Mouse (Mus musculus): ENCODE measurements around the gene Fam170b.

Gene Fam170b

GRCm38 (mm10) chr14:32833847-32834246, at the start of gene Fam170b:
Gene Fam170b (plus strand): TSS chr14:32833962.
- Histone ChIP-seq H3K4me3 (replicated peaks; ENCODE audit: low read length) (no peak within 1 kb of the TSS), H3K9me3 (ENCODE audit: low read length) (no peaks in the 10 kb centered on the region), H3K4me1 (replicated peaks; ENCODE audit: low read depth, low read length) (peaks cover 19% of the 10 kb centered on the region), H3K36me3 (ENCODE audit: insufficient read depth, low read length) (no peaks in the 10 kb centered on the region), H3K27me3 (ENCODE audit: insufficient read depth, low read length) (peaks cover 49% of the 10 kb centered on the region)
- no peak for TF ChIP-seq CTCF (conservative IDR thresholded peaks at IDR 0.05; ENCODE audit: low read length)
- TF ChIP-seq NANOG (IDR thresholded peaks at IDR 0.05; ENCODE audit: borderline replicate concordance, low read length) = no peak
- no peak for TF ChIP-seq POU5F1 (IDR thresholded peaks at IDR 0.05; ENCODE audit: borderline replicate concordance, low read length)

DNA sequence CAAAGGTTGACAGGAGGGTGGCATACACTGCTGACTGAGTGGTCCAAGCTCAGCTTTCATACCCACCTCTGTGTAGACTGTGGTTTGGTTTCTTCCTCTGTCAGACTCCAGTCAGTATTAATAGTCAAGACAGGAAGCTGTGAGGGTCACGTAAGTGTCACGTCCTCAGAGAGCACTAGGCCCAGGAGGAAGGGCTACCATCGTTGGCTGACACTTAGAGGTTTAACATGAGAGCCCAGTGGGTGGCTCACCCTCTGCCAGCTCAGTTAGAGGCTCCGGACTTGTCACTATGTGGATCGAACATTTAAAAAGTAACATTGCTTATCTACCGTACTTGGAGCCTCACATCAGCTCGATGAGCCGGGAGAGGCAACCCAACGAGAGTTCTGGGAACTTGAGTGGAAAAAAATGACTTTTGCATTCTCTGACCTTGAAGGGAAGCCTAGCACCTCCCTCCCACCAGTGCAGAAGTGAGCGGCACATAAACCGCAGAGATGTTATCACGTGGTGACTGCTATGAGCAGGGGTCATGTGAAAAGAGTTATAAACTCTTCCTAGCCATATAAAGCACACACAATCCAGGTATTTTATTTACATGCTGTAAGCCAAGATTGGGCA, 49.5 kb upstream of the Fam170b start:
- Histone ChIP-seq H3K4me1 (replicated peaks; ENCODE audit: low read depth, low read length) (no peaks in the 10 kb centered on the region; the same call in 1 of the 2 replicates), H3K36me3 (ENCODE audit: insufficient read depth, low read length) (no peaks in the 10 kb centered on the region), H3K4me3 (replicated peaks; ENCODE audit: low read length) (no peak overlapping the region), H3K9me3 (ENCODE audit: low read length) (no peaks in the 10 kb centered on the region), H3K27me3 (ENCODE audit: insufficient read depth, low read length) (peaks cover 15% of the 10 kb centered on the region)
- no peak for TF ChIP-seq NANOG (IDR thresholded peaks at IDR 0.05; ENCODE audit: borderline replicate concordance, low read length)
- no peak for TF ChIP-seq POU5F1 (IDR thresholded peaks at IDR 0.05; ENCODE audit: borderline replicate concordance, low read length)
- no peak for TF ChIP-seq CTCF (conservative IDR thresholded peaks at IDR 0.05; ENCODE audit: low read length)

GRCm38 (mm10) chr14:32784748-32785134, 49.0 kb upstream of the Fam170b start:
- H3K9me3 ChIP-seq (ENCODE audit: low read length) = no peaks in the 10 kb centered on the region
- no peak overlapping the region for H3K4me3 ChIP-seq (replicated peaks; ENCODE audit: low read length)
- peaks cover 15% of the 10 kb centered on the region for H3K27me3 ChIP-seq (ENCODE audit: insufficient read depth, low read length)
- H3K4me1 ChIP-seq (replicated peaks; ENCODE audit: low read depth, low read length) = no peaks in the 10 kb centered on the region; the same call in 1 of the 2 replicates
- H3K36me3 ChIP-seq (ENCODE audit: insufficient read depth, low read length) = no peaks in the 10 kb centered on the region
- TF ChIP-seq NANOG (IDR thresholded peaks at IDR 0.05; ENCODE audit: borderline replicate concordance, low read length) = no peak
- TF ChIP-seq POU5F1 (IDR thresholded peaks at IDR 0.05; ENCODE audit: borderline replicate concordance, low read length) = no peak
- TF ChIP-seq CTCF (conservative IDR thresholded peaks at IDR 0.05; ENCODE audit: low read length) = no peak

DNA sequence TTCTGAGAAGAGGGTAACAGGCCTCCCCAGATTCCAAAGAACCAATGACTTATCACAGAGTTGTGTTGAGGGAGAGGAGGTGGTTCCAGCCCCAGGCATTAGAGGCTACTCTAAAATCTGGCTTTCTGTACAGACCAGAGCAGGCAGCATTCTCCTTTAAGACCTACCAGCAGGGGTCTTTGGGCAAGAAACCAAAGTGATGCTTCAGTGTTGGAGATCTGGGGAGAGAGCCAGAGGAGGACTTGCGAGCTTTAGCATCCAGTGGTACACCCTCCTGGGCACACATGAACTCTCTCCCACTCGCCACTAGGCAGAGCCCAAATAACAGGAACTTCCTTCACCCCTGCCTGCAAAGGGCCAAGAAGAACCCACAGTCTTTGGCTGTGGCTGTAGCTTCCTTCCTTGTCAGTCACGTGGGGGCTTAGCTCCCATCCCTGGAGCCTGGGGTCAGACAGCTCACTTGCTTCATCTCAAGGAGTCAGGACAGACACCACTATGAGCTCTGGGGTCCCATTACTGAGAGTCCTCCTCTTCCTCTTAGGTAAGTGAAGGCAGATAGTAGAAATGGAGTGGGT, 48.1 kb upstream of the Fam170b start, which contains the start of gene Tmem273:
Tmem273 (plus strand) TSS at position 408 of the 575 bp plus-strand sequence.
- H3K27me3 ChIP-seq (ENCODE audit: insufficient read depth, low read length) = peaks cover 15% of the 10 kb centered on the region
- H3K36me3 ChIP-seq (ENCODE audit: insufficient read depth, low read length) = no peaks in the 10 kb centered on the region
- H3K4me1 ChIP-seq (replicated peaks; ENCODE audit: low read depth, low read length) = no peaks in the 10 kb centered on the region; the same call in 1 of the 2 replicates
- no peaks in the 10 kb centered on the region for H3K9me3 ChIP-seq (ENCODE audit: low read length)
- H3K4me3 ChIP-seq (replicated peaks; ENCODE audit: low read length) = no peak within 1 kb of the TSS
- no peak for TF ChIP-seq CTCF (conservative IDR thresholded peaks at IDR 0.05; ENCODE audit: low read length)
- TF ChIP-seq NANOG (IDR thresholded peaks at IDR 0.05; ENCODE audit: borderline replicate concordance, low read length) = no peak
- TF ChIP-seq POU5F1 (IDR thresholded peaks at IDR 0.05; ENCODE audit: borderline replicate concordance, low read length) = no peak

DNA sequence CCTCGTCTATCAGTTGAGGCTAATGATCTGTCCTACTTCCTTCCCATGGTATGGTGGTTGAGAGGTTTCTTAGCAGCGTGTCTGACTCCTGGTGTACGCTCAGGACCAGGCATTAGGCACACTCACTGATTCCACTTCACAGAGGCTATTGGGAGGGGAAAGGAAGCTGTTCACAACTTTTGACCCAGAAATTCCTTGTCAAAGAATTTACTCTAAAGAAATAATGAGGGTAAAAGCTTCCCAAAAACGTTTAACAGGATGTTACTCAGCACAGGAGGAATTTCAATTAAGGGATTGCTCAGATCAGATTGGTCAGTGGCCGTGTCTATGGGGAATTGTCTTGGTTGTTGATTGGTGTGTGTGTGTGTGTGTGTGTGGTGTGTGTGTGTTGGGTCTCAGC, 46.1 kb upstream of the Fam170b start:
- Histone ChIP-seq H3K4me1 (replicated peaks; ENCODE audit: low read depth, low read length) (no peaks in the 10 kb centered on the region; the same call in 1 of the 2 replicates), H3K27me3 (ENCODE audit: insufficient read depth, low read length) (peaks cover 15% of the 10 kb centered on the region), H3K36me3 (ENCODE audit: insufficient read depth, low read length) (no peaks in the 10 kb centered on the region), H3K9me3 (ENCODE audit: low read length) (no peaks in the 10 kb centered on the region), H3K4me3 (replicated peaks; ENCODE audit: low read length) (no peak overlapping the region)
- TF ChIP-seq POU5F1 (IDR thresholded peaks at IDR 0.05; ENCODE audit: borderline replicate concordance, low read length) = no peak
- no peak for TF ChIP-seq CTCF (conservative IDR thresholded peaks at IDR 0.05; ENCODE audit: low read length)
- TF ChIP-seq NANOG (IDR thresholded peaks at IDR 0.05; ENCODE audit: borderline replicate concordance, low read length) = no peak

GRCm38 (mm10) chr14:32796375-32796774, 37.4 kb upstream of the Fam170b start:
- H3K9me3 ChIP-seq (ENCODE audit: low read length) = no peaks in the 10 kb centered on the region; the same call in 1 of the 2 replicates
- H3K4me3 ChIP-seq (replicated peaks; ENCODE audit: low read length) = no peak overlapping the region
- TF ChIP-seq CTCF (conservative IDR thresholded peaks at IDR 0.05; ENCODE audit: low read length) (no peak), POU5F1 (IDR thresholded peaks at IDR 0.05; ENCODE audit: borderline replicate concordance, low read length) (no peak), NANOG (IDR thresholded peaks at IDR 0.05; ENCODE audit: borderline replicate concordance, low read length) (no peak)
- no peaks in the 10 kb centered on the region for H3K27me3 ChIP-seq (ENCODE audit: insufficient read depth, low read length)
- H3K36me3 ChIP-seq (ENCODE audit: insufficient read depth, low read length) = no peaks in the 10 kb centered on the region
- H3K4me1 ChIP-seq (replicated peaks; ENCODE audit: low read depth, low read length) = peaks cover 10% of the 10 kb centered on the region

DNA sequence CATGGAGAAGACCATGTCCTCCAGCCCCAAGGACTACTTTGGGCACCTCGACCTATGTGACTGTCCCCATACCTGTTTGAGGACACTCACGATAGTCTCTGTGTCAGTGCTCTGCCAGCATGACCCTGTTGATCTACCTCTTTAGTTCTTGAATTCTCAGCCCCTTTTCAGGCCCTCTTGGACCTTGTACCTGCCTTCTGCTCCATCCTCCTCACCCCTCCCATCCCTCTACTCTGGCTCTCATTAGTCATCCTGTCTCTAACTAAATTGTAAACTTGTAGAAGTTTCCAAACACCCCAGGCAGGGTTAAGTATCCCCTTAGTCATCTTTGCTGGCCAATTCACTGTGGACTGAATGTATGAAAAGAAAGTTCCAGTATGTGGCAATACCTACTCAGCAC, 36.0 kb upstream of the Fam170b start:
- Histone ChIP-seq H3K4me3 (replicated peaks; ENCODE audit: low read length) (no peak overlapping the region), H3K9me3 (ENCODE audit: low read length) (no peaks in the 10 kb centered on the region; the same call in 1 of the 2 replicates), H3K27me3 (ENCODE audit: insufficient read depth, low read length) (no peaks in the 10 kb centered on the region), H3K4me1 (replicated peaks; ENCODE audit: low read depth, low read length) (peaks cover 14% of the 10 kb centered on the region), H3K36me3 (ENCODE audit: insufficient read depth, low read length) (no peaks in the 10 kb centered on the region)
- TF ChIP-seq POU5F1 (IDR thresholded peaks at IDR 0.05; ENCODE audit: borderline replicate concordance, low read length) (no peak), NANOG (IDR thresholded peaks at IDR 0.05; ENCODE audit: borderline replicate concordance, low read length) (no peak), CTCF (conservative IDR thresholded peaks at IDR 0.05; ENCODE audit: low read length) (no peak)

GRCm38 (mm10) chr14:32798355-32798754, 35.4 kb upstream of the Fam170b start:
- Histone ChIP-seq H3K36me3 (ENCODE audit: insufficient read depth, low read length) (no peaks in the 10 kb centered on the region), H3K4me1 (replicated peaks; ENCODE audit: low read depth, low read length) (peaks cover 14% of the 10 kb centered on the region), H3K4me3 (replicated peaks; ENCODE audit: low read length) (no peak overlapping the region), H3K27me3 (ENCODE audit: insufficient read depth, low read length) (no peaks in the 10 kb centered on the region), H3K9me3 (ENCODE audit: low read length) (no peaks in the 10 kb centered on the region; the same call in 1 of the 2 replicates)
- TF ChIP-seq POU5F1 (IDR thresholded peaks at IDR 0.05; ENCODE audit: borderline replicate concordance, low read length) (no peak), NANOG (IDR thresholded peaks at IDR 0.05; ENCODE audit: borderline replicate concordance, low read length) (no peak), CTCF (conservative IDR thresholded peaks at IDR 0.05; ENCODE audit: low read length) (no peak)
